Mouse (Mus musculus): ENCODE results near the gene Trmt1l. TPM values are rescaled to one million over a fixed set of nuclear protein-coding genes. Genes with fewer than 3 reads are reported as not detected.

Trmt1l gene
- total RNA-seq, 2 experiments from 2014 or later = 10.7 to 10.8 TPM

GRCm38 (mm10) chr1:151495635-151496285 lies 67.4 kb downstream of the Trmt1l start:
- no peak for DNase-seq

GRCm38 (mm10) chr1:151497028-151497427 lies 68.7 kb downstream of the Trmt1l start:
- peak; percentile 68 for DNase-seq

- DNase-seq = no peak
Observed at GRCm38 (mm10) chr1:151497942-151498341, 69.6 kb downstream of the Trmt1l start.

- DNase-seq = no peak
Observed at GRCm38 (mm10) chr1:151498381-151498780, 70.0 kb downstream of the Trmt1l start.

- DNase-seq = peak; percentile 71
Observed at GRCm38 (mm10) chr1:151499815-151500501, 71.6 kb downstream of the Trmt1l start.

GRCm38 (mm10) chr1:151500531-151501361 lies 72.4 kb downstream of the Trmt1l start, which contains the start of gene Rnf2:
Rnf2 (minus strand) TSS chr1:151500955.
- DNase-seq = peak; percentile 96

Small RNA genes lying within 50 kb of the gene (microRNA-seq; reads per million reads assigned to microRNA genes)
- gene Mir7682 = 0.69 to 1.0 reads per million in 2 experiments

Other genes with a start within 250 kb of the Trmt1l start
- under 1 TPM in 1 of 2 experiments, not detected in 1; 0.29 TPM for gene Gm47985, start 246.0 kb upstream of the Trmt1l start, total RNA-seq (2021)
- under 1 TPM in 1 of 2 experiments, not detected in 1; 0.17 TPM for gene Gm8947, start 236.2 kb upstream of the Trmt1l start, total RNA-seq (2021)
- gene Gm47995, start 230.1 kb upstream of the Trmt1l start, total RNA-seq (2021) = not detected
- gene 3110040M04Rik, start 224.4 kb upstream of the Trmt1l start, total RNA-seq (2021) = not detected
- not detected for gene Gm47996, start 218.4 kb upstream of the Trmt1l start, total RNA-seq (2021)
- 100 to 1,000 TPM; 286 to 289 TPM for gene Ivns1abp, start 84.1 kb upstream of the Trmt1l start, total RNA-seq (2021)
- gene Swt1, start 87 bp upstream of the Trmt1l start, total RNA-seq (2021) = 1 to 10 TPM; 7.0 to 8.7 TPM
- 10 to 100 TPM; 42.4 to 45.1 TPM for gene Rnf2, start 72.4 kb downstream of the Trmt1l start, total RNA-seq (2021)
- 10 to 100 TPM; 37.7 to 39.9 TPM for gene Fam129a, start 142.6 kb downstream of the Trmt1l start, total RNA-seq (2021)

All from heart, postnatal 4 days (tissue).